Mouse (Mus musculus) spleen, adult 2 months (tissue): ENCODE results near the gene Gsc.

Experiments
- CTCF ChIP-seq: fragments of 200-500 bp; IDR thresholded peaks from 2 replicates; pipeline ENCODE4 v1.5.1; 2011; ENCODE audit warnings: mild to moderate bottlenecking, inconsistent platforms; ENCODE audit not compliant: insufficient read depth, insufficient read length, insufficient replicate concordance; ENCODE audit errors: extremely low read depth
- POLR2A ChIP-seq: fragments of 200-500 bp; IDR thresholded peaks from 2 replicates; pipeline ENCODE4 v1.6.1; 2011; ENCODE audit warnings: low read depth, low read length, inconsistent platforms

DNA sequence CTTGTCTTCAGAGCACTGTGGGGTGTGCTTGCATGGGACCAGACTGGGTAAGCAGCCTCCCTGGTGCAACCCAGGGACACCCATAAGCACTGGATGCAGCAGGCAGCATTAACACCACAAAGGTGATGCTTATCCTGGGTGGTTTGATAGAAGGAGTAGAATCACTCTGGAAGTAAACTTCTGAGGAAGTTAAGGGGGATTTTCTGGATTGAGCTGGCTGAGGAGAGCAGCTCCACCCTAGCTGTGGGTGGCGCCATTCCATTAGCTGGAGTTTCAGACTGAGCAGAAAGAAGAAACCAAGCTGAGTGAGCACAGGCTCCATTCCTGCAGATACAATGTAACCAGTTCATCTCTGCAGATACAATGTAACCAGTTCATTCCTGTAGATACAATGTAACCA lies 20.1 kb downstream of the Gsc start:
- TF ChIP-seq CTCF (no peak), POLR2A (no peak)
